Mouse (Mus musculus) testis, postnatal 14 days (tissue): ENCODE results near the gene Itgb3bp.
A peak's percentile ranks its signal among the peaks of the same experiment; 100 is the strongest.

Experiments
- DNase-seq: peaks from one replicate; pipeline ENCODE4 v3.0.0; 2021; ENCODE audit warnings: low spot score

Gene Itgb3bp

GRCm38 (mm10) chr4:99931807-99932206, 2.2 kb upstream of the Itgb3bp start:
- DNase-seq: no peak

- DNase-seq: no peak
These were observed 1.6 kb upstream of the Itgb3bp start for GRCm38 (mm10) chr4:99931240-99931580.

- DNase-seq: no peak
These were observed 1.1 kb upstream of the Itgb3bp start for GRCm38 (mm10) chr4:99930518-99931239.

- peak; percentile 84 for DNase-seq
These were observed 432 bp downstream of the Itgb3bp start, which contains the start of gene Pgm1 for GRCm38 (mm10) chr4:99929149-99929612. Pgm1 (plus strand) TSS chr4:99929414.

DNA sequence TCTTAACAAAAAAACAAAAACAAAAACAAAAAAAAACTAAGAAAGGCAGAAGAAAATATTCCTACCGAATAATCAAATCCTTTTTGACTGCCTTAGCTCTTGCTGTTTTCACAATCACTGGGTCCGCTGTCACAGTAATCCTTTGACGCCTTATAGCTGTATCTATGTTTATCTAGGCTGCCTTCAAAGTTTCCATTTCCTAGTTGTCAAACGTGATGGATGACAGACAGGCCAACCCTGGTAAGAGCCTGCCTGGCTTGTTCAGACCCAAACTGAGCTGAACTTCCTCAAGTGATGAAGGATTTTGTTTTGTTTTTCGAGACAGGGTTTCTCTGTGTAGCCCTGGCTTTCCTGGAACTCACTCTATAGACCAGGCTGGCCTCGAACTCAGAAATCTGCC, 1.1 kb downstream of the Itgb3bp start:
- no peak for DNase-seq

DNA sequence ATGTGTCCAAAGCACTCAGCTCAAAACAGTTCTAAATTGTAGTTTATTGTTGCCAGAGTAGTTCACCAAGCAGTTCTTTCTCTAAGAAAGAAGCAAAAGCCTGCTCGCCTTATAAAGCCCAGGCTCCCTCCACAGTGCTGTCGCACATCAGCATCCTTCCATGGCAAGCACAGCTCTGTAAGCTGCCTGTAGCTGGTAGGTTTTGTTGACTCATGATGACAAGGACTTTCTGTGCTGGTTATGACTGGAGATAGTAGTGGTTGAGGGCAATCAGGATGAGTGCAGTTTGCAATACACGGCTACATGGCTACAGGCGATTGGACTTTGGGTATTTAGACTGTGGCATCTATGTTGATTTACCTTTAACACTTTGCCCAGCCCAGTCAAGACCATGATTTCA, 3.2 kb downstream of the Itgb3bp start:
- DNase-seq: no peak

DNA sequence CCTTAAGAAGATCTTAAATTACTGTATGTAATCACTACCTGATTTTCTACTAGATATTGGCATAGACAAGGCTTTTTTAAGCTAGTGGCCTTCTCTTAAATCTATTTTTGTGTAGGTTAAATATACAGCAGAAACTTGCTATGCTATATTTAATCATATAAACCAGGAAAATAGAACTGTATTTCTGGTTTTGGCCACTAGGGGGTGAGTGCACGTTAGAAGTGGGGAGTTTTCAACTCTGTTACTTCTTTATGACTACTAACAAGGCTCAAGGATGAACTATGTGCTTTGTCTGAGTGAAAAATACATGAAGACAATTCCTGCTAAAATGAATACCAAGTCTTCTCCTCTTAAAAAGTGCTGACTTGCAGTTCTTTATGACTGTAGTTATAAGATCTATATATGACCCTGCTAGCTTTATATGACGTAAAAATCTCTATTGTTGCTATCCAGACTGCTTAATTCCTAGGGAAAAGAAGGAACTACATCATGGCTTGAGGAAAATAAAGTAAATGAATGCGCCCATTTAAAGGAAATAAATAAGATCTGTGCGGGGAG, 15.6 kb downstream of the Itgb3bp start:
- DNase-seq: no peak

- DNase-seq: no peak
These were observed 47.2 kb downstream of the Itgb3bp start for GRCm38 (mm10) chr4:99882405-99882804.

GRCm38 (mm10) chr4:99881882-99882281, 47.7 kb downstream of the Itgb3bp start:
- DNase-seq: no peak

GRCm38 (mm10) chr4:99829094-99830073, 100.2 kb downstream of the Itgb3bp start, which contains the start of gene Efcab7:
Efcab7 (plus strand) TSS chr4:99829198.
- DNase-seq: peak; percentile 86

DNA sequence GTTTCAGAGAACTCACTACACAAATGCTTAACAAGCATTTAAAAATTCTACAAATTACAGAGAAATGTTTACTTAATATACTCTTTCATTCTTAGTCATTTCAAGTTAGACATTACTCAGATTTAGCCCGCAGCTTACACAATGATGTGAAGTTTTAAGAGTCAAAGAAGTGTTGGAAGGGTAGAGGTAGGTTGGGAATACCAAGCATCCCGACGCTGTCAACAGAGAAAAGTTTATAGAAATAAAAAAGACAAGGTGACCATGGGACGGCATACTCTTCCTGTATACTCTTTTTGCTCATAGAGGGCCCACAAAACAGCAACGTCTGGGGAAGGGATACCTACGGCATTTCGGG, 100.9 kb downstream of the Itgb3bp start:
- no peak for DNase-seq

DNA sequence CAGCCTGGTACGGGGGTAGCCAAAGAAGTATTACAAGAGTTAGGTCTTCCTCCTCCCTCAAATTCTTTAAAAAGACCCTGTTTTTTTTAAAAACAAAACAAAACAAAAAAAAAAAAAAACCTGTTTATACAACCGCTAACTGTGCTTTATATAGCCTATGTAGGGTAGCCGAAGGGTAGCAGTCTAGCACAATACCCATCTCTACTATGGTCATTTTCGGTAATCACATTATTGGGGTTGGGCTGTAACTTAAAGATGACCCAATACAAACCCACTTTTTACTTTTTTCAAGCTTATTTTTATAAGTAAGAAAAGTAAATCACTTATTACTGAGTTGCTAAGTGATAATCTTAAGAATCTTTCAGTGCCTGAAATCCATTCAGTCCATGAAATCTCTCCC, 101.3 kb downstream of the Itgb3bp start:
- DNase-seq: no peak

DNA sequence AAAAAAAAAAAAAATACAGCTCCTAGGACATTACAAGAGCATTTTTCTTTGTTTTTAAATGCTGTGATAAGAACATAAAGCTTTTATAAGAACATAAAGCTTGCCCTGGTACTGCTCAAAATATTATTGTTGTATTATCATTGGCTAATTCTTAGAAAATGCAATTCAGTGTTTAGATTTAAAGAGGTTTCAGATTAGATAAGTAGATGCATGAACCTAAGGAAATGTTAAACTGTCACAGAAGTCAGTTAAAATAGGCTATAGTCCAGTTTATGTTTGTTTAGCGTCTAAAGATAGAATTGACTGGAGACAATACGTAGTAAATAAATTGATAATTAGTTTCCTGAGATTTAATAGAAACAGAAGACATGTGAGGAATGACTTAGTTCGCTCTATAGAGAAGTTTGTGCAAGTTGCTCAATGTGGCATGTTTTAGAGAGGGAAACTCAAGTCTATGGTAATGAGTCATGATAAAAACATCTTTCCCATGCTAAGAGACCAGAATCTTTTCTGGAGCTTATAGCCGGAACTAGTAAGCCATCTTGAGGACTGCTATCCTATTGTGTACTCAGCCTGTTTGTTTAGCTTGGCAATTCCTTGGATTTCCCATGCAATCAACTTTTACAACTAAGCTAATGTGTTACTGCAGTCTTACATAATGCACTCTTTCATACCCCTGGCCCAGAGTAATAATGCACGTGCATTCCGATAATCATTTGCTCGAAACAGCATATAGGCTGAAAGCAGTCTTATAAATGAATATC, 112.7 kb downstream of the Itgb3bp start:
- no peak for DNase-seq

GRCm38 (mm10) chr4:99792365-99792764, 137.2 kb downstream of the Itgb3bp start:
- no peak for DNase-seq

GRCm38 (mm10) chr4:99773041-99773440, 156.6 kb downstream of the Itgb3bp start:
- no peak for DNase-seq

GRCm38 (mm10) chr4:99770555-99770954, 159.1 kb downstream of the Itgb3bp start:
- no peak for DNase-seq

DNA sequence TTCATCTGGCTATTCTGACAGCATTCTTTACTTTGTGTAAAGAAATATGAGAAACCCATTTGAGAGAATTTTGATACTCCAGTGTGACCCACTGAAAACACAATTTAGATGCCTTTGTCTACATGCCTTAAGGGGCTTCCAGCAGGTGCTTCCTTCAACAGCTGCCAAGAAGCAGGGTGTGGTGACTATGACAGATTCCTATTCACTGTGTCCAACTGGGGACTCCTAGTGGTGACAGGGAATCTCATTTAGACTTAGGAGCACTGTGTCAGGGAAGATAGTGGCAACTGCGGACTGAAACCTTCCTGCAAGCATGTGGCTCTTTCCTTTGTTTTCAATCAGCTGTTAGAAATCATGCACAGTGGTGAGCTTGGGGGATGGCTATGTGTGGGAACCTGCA, 162.9 kb downstream of the Itgb3bp start:
- DNase-seq: no peak

DNA sequence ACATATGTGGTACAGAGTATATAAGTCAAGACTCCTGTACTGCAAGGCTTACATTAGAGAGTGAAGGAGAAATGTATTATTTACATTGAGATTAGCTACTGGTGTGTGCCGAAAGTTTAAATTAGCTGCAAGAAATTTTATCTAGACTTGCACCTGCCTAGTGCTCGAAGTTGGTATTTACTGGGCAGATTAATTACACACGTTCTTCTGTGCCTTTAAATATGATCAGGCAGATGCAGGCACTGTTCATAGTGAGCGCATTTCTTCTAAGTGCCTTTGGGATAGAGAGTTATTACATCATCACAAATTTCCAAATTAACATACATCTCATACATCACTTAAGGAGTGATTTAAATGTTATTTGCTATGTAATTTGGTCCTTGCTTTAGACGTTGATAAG, 163.3 kb downstream of the Itgb3bp start:
- no peak for DNase-seq

- DNase-seq: no peak
These were observed 177.2 kb downstream of the Itgb3bp start for GRCm38 (mm10) chr4:99752426-99752825.

- DNase-seq: no peak
These were observed 189.8 kb downstream of the Itgb3bp start for GRCm38 (mm10) chr4:99739836-99740235.

DNA sequence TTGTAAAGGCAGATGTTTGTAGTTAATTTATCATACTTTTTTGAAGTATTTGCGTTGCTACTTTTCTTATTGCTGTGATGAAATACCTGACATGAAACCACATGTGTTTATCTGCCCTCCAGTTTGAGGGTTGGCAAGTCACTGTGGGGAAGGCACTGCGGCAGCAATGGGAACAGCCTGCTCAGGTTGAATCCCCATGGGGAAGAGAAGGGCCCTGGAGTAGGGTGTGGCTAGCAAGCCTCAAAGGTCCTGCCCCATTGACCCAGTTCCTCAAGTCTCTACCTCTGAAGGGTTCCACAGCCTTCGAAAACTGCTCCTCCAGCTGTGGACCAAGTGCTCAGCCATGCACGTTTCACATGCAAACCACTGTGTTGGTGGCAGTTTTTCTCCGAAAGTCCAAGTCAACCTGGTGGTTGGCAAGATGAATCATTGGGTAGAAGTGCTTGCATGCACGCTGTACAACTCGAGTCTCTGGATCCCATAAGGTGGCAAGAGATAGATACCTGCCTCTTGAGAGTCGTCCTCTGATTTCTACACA, 203.6 kb downstream of the Itgb3bp start:
- DNase-seq: no peak

GRCm38 (mm10) chr4:99724331-99724730, 205.3 kb downstream of the Itgb3bp start:
- no peak for DNase-seq
